Mouse (Mus musculus) kidney, postnatal 14 days (tissue): ENCODE measurements at regions not wholly inside any gene's neighbourhood (a gene's known extent, or its start where the extent isn't known, plus 50 kb on each side); places are given as distances from the start of the nearest gene placed in this dataset.
A peak's percentile ranks its signal among the peaks of the same experiment; 100 is the strongest.

Source experiments
- DNase-seq: peaks from one replicate; pipeline ENCODE4 v3.0.0; 2022; ENCODE audit warnings: mixed read lengths

DNA sequence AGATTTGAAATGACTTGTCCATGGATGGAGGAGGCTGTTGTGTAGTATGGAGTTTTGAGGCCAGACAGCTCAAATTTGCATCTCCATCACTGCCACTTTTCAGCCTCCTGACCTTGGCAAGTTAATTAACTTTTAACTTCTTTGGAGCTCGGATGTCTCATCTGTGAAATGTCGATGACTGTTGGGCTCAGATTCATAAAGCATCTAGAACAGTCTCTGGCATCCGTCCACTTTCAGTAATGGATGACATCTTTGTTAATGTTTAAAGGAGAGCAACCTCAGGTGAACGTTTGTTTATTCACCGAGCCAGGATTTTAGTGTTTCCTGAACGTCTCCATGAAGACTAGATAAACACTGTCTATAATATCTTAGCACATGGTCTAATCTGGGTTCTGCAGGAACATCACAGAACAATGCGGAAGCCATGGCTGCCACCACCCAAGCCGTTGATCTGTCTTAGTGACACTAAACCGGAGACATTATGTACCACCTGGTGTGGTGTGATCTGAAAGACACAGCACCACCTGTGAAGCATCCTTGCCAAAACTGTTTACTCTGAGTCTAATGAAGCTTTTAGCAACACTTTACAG is 658.4 kb downstream of the Sorcs3 start:
- peak; percentile 78 for DNase-seq

DNA sequence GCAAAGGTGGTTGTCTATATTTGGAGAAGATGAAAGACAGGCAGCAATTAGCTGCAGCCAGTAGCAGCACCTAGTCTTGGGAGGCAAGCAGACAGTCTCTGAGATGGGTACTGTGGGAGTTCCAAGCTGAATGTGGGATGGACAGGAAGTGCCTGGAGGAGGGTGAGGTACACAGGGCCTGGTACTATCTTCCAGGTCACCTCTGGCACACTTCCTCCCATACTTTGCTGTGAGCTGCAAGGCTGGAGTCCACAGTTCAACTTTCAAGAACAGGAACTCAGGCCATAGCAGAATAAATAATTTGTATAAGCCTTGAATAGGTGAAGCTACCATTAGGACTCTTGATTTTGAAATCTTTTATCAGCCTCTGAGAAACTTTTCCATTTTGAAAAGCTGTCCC is 665.8 kb downstream of the Sorcs3 start:
- DNase-seq, result peak; percentile 19

GRCm38 (mm10) chr19:48881526-48882195 is 675.8 kb downstream of the Sorcs3 start:
- peak; percentile 28 for DNase-seq

GRCm38 (mm10) chr19:48908236-48908635 is 702.4 kb downstream of the Sorcs3 start:
- no peak for DNase-seq

DNA sequence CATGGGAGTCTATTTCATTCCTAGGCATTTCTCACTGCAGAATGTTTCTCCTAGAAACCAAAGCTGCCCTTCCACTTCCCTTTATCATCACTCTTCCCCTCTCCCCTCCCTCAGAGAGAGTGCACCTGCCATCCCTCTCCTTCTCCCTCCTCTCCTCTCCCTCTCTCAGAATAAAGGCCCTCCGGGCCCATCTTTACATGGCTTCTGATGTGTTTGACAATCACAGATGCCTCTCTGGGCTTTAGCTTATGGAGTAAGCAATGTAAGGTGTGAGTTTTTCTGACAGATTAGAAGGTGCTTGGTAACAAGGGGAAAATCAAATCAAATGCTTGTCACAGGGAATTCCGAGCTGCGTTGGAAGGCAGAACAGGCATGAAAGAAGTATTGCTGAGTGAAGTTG is 707.2 kb downstream of the Sorcs3 start:
- DNase-seq, result no peak

DNA sequence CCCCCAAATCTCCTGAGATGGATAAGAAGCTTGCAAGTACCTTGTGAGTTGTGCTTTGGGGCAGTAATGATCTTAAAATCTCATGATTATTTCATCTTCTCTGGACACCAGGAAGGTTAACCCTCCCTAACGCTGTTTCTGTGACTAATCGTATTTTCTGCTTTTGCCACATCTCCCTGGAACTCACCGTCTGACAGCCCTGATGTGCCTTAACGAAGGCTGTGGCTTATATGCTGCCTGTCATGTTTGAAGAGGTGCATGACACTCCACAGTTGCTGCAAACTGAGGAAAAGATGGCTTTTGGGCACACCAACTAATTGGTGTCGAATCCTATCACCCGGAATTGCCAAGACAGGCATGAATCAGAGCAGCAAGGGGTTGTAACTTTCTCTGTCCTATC is 713.8 kb downstream of the Sorcs3 start:
- no peak for DNase-seq

DNA sequence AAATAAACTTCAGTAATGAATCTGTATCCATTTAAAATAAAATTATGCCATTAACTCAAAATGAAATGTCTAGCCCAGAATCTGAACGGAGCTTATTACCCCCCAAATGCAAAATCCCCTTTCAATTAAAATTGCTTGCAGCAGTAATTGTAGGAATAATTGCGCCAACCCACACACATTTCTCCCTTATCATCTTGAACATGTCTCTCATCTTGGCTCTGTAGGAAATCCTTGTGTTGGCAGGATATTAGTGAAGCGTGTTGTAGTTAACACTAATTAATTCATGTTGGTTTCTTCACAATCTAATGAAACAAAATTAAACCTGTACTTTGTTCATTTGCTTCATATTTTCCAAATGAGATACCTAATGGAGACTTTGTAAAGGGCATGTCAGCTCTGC is 741.8 kb downstream of the Sorcs3 start:
- DNase-seq, result no peak
